Mouse (Mus musculus): Measurements from ENCODE around the gene Mmp14.

- TF ChIP-seq CTCF (IDR thresholded peaks at IDR 0.05; ENCODE audit: borderline replicate concordance, insufficient read depth, low read depth, low read length) (no peak), POLR2A (IDR thresholded peaks at IDR 0.05; ENCODE audit: borderline replicate concordance, insufficient read depth, low read length) (no peak)
Measured at GRCm38 (mm10) chr14:54435194-54435918, 3.9 kb downstream of the Mmp14 start.

Measured in cerebellum, adult 2 months (tissue).